Mouse (Mus musculus) embryonic facial prominence, embryonic 13.5 days (tissue): ENCODE data around the gene Aox4. TPM values are rescaled to one million over a fixed set of nuclear protein-coding genes. Genes with fewer than 3 reads are reported as not detected.

ENCODE experiments used
- ATAC-seq: fragments of 200-750 bp; cut with Nextera tagmentation; 2 replicates; pipeline ENCODE4 v1.8.0; 2017; ENCODE audit warnings: low read depth; ENCODE audit not compliant: insufficient number of reproducible peaks, insufficient read depth, low FRiP score, low TSS enrichment
- H3K27ac ChIP-seq: fragments of 300-500 bp; sonication (generic); 2 replicates; pipeline ENCODE4 v1.5.1; 2015; ENCODE audit warnings: moderate library complexity, mild to moderate bottlenecking, inconsistent platforms
- H3K27me3 ChIP-seq: fragments of 300-500 bp; sonication (generic); 2 replicates; pipeline ENCODE4 v1.6.1; 2015; ENCODE audit warnings: mild to moderate bottlenecking, inconsistent platforms
- H3K36me3 ChIP-seq: fragments of 300-500 bp; sonication (generic); 2 replicates; pipeline ENCODE4 v1.6.1; 2015; ENCODE audit warnings: mild to moderate bottlenecking, inconsistent platforms
- H3K4me1 ChIP-seq: fragments of 300-500 bp; sonication (generic); 2 replicates; pipeline ENCODE4 v1.6.1; 2015; ENCODE audit warnings: inconsistent platforms
- H3K4me2 ChIP-seq: fragments of 300-500 bp; sonication (generic); 2 replicates; pipeline ENCODE4 v1.6.1; 2015; ENCODE audit warnings: moderate library complexity, mild to moderate bottlenecking, inconsistent platforms
- H3K4me3 ChIP-seq: fragments of 300-500 bp; sonication (generic); 2 replicates; pipeline ENCODE4 v1.5.1; 2015; ENCODE audit warnings: mild to moderate bottlenecking, inconsistent platforms
- H3K9ac ChIP-seq: fragments of 300-500 bp; sonication (generic); 2 replicates; pipeline ENCODE4 v1.6.1; 2015; ENCODE audit warnings: mild to moderate bottlenecking, inconsistent platforms
- H3K9me3 ChIP-seq: fragments of 300-500 bp; sonication (generic); 2 replicates; pipeline ENCODE4 v1.6.1; 2016; ENCODE audit warnings: inconsistent platforms
- WGBS: fragments of 180-500 bp; shearing (Covaris S2); methylation state at CpG from one replicate; pipeline ENCODE4 v1.1.7; 2015; ENCODE audit warnings: mixed read lengths; 5-methylcytosine and 5-hydroxymethylcytosine counted together
- polyA plus RNA-seq: library from polyadenylated mRNA; unstranded; fragments of >200 nt; fragmentation: Nextera tagmentation; extraction: Ambion mirVana; gene quantifications from 2 replicates; pipeline ENCODE4 v1.2.1, GENCODE M21; 2015

Aox4 gene
- polyA plus RNA-seq: 1.9 TPM in 2 replicates

DNA sequence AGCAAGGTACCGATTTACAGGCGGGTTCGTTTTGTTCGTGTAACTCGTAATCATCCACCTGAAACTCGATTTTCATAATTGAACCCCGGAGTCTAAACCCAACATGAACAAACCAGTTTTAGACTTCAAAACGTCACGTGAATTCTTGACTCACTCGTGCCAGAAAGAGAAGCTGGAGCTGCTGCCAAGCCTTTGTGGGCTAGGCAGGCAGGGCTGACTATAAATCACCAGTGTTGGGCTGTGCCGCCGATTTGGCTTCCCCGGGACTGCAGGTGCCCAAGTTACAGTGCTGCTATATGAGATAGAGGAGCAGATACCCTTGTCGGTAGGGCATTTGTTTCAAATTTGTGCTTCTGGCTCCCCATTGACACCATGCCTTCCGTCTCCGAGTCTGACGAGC, at the start of gene Aox4:
Gene Aox4 (plus strand): TSS at position 195 of the 400 bp plus-strand sequence.
- H3K27ac ChIP-seq: no peak within 1 kb of the TSS
- no peak for ATAC-seq
- WGBS: 61% methylated on average over 17 of the region's 17 CpGs

DNA sequence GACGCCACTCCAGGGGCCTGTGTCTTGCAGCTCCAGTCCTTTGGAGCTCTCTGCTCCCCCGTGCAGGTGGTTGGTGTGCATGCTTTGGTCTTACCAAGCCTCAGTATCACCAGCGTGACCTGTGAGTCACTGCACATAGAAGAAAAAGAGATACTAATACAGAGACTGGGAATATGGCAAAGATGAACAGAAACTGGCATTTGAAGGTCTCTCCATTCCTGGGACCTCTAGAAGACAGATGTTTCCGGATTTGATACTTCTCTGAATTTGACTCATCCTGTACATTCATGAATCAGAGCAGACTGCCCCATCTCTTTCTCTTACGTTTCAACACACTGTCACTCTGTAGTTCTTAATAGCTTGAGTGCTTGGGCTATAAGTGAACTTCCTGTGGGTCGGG, 40.3 kb upstream of the Aox4 start:
- 81% methylated on average over 6 of the region's 6 CpGs for WGBS
- no peak overlapping the region for H3K9ac ChIP-seq
- H3K4me1 ChIP-seq: no peaks in the 10 kb centered on the region
- H3K27me3 ChIP-seq: no peaks in the 10 kb centered on the region; the same call in 1 of the 2 replicates
- H3K27ac ChIP-seq: no peak overlapping the region
- no peak overlapping the region for H3K4me2 ChIP-seq
- H3K4me3 ChIP-seq: no peak overlapping the region
- no peak for ATAC-seq
- H3K9me3 ChIP-seq: no peaks in the 10 kb centered on the region
- H3K36me3 ChIP-seq: no peaks in the 10 kb centered on the region

More for the DNA sequence above, at the start of gene Aox4:
- Histone ChIP-seq H3K4me3 (no peak within 1 kb of the TSS), H3K4me1 (peaks cover 23% of the 10 kb centered on the region), H3K9ac (no peak within 1 kb of the TSS), H3K27me3 (no peaks in the 10 kb centered on the region), H3K36me3 (no peaks in the 10 kb centered on the region), H3K9me3 (no peaks in the 10 kb centered on the region), H3K4me2 (no peak within 1 kb of the TSS)

DNA sequence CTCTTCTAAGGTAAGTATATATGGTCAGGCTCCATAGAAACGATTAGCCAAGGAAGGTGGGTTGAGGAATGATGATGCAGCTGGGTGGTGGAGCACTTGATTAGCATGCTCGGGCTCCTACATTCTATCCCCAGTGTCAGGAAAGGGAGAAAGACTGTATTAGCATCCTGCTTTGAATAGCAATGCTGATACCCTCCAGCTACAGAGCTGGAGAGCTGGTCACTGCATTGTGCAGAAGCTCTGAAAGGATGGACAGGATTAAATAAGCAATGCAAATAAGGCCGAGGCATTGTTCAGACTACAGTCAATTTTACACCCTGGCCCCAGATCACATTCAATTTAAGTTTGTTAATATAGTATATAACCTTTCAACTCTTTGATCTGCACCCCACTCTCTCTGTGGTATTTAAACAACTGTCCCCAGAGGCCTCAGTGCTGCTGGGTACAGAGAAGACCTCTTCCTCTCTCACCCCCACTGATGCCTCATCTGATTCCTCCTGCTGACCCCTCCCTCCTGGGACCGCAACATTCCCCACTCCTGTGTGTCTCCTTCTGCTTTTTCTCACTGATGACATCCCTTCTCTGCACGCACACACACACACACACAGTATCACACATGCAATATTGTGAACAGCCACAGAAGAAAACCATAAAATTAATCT, 21.6 kb upstream of the Aox4 start:
- Histone ChIP-seq H3K27me3 (no peaks in the 10 kb centered on the region), H3K9me3 (no peaks in the 10 kb centered on the region), H3K36me3 (no peaks in the 10 kb centered on the region), H3K4me2 (no peak overlapping the region), H3K4me1 (no peaks in the 10 kb centered on the region), H3K9ac (no peak overlapping the region), H3K4me3 (no peak overlapping the region), H3K27ac (no peak overlapping the region)
- ATAC-seq: no peak
- WGBS: 63% methylated on average over 5 of the region's 5 CpGs

DNA sequence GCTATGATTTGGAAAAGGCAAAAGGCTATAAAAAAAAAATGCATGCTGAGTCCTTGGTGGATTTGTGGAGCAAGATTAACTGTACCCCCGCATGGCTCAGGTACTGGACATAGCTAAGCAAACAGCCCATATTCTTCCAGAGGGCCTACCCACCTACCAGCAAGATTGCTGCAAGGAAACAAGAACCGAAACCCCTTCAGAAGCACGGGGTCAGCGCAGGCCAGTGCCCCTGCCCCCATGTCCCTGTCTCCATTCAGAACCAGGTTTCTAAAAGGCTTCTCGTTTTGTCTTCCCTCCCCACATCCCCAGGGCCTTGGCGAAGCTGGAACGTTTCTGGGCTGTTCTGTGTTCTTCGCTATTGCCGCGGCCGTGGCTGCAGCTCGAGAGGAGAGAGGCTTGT, 15.9 kb upstream of the Aox4 start:
- no peak overlapping the region for H3K27ac ChIP-seq
- H3K4me2 ChIP-seq: no peak overlapping the region
- ATAC-seq: no peak
- H3K9me3 ChIP-seq: no peaks in the 10 kb centered on the region
- no peak overlapping the region for H3K4me3 ChIP-seq
- no peaks in the 10 kb centered on the region for H3K4me1 ChIP-seq
- no peak overlapping the region for H3K9ac ChIP-seq
- no peaks in the 10 kb centered on the region for H3K27me3 ChIP-seq
- no peaks in the 10 kb centered on the region for H3K36me3 ChIP-seq
- 80% methylated on average over 12 of the region's 12 CpGs for WGBS

DNA sequence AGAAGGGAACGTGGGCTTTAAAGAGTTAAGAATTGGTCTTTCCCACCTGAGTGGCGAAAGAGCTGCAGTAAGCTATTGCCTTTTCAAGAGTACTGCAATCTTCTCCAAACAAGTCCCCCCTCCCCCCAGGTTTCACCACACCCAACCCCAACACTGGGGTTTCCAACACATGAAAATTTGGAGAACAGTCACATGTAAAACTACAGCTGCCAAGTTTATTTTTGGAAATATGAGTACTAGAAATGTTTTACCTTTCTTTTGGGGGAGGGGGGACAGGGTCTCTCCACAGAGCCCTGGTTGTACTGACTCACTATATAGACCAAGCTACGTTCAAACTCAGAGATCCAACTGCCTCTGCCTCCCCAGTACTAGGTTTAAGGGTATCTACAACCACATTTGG, 15.2 kb upstream of the Aox4 start:
- H3K27ac ChIP-seq: no peak overlapping the region
- no peak overlapping the region for H3K4me3 ChIP-seq
- H3K4me2 ChIP-seq: peak overlapping the region; percentile 4
- WGBS: 60% methylated on average over 3 of the region's 3 CpGs
- no peak for ATAC-seq
- H3K9ac ChIP-seq: no peak overlapping the region
- H3K27me3 ChIP-seq: no peaks in the 10 kb centered on the region
- no peaks in the 10 kb centered on the region for H3K4me1 ChIP-seq
- H3K36me3 ChIP-seq: no peaks in the 10 kb centered on the region
- H3K9me3 ChIP-seq: no peaks in the 10 kb centered on the region

DNA sequence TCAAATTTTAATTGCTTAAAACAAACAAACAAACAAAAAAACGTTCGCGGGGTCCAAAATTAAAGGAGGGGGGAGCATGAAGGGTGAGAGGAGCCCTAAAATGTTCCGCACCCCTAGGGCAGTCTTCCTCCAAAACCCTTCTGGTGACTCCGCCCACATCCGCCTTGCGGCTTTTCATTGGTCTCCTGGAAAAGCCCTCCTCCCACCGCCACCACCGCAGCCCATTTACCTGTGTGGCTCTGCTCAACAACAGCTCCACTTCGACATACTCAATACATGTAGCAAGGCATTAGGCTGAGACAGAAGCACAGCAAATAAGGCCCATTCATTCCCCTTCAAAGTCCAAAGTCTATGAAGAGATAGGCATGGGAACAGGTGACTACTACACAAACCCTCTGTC, 14.7 kb upstream of the Aox4 start:
- H3K27ac ChIP-seq: no peak overlapping the region
- peak overlapping the region; percentile 4 for H3K4me2 ChIP-seq
- no peaks in the 10 kb centered on the region for H3K27me3 ChIP-seq
- 26% methylated on average over 10 of the region's 10 CpGs for WGBS
- H3K4me3 ChIP-seq: no peak overlapping the region
- no peak for ATAC-seq
- H3K9ac ChIP-seq: no peak overlapping the region
- no peaks in the 10 kb centered on the region for H3K4me1 ChIP-seq
- no peaks in the 10 kb centered on the region for H3K36me3 ChIP-seq
- no peaks in the 10 kb centered on the region for H3K9me3 ChIP-seq

DNA sequence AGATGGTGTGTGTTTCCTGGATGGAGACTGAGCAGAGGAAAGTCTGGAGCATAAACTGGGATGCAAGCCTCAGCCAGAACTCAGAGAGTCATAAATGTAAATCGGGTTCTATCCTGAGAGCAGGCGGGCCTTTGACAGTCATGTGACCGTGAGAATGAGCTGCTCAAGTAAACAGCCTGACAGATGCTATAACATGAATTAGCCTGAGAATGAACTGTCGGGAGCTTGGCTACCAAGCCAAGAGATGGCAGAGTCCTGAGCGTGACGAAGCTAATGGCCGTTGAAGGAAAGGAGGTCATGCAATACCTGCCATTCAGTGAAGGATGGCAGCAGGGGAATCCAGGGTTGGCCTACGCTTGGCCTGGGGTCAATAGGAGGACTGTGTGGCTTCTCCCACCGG, 13.2 kb upstream of the Aox4 start:
- Histone ChIP-seq H3K4me1 (no peaks in the 10 kb centered on the region), H3K4me2 (no peak overlapping the region), H3K27ac (no peak overlapping the region), H3K4me3 (no peak overlapping the region), H3K27me3 (no peaks in the 10 kb centered on the region), H3K9me3 (no peaks in the 10 kb centered on the region), H3K36me3 (no peaks in the 10 kb centered on the region), H3K9ac (no peak overlapping the region)
- WGBS: 75% methylated on average over 9 of the region's 9 CpGs
- ATAC-seq: no peak

DNA sequence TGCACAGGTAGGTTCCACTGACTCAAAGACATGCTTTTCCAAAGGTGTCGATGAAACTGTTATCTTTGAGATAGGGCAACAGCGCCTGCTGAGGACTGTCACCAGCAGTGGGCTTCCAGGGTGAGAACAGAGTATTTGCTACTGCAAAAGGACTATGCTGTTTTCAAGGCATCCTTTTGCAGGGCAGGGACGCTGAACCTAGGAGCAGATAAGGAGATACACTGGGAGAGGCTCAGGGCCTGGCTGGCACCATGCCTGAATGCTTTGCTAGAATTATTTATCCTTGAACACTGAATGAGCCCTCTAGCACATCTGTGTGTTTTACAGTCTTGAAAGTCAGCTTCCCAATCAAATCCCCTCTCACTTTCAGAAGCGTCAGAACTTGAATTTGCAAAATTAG, 11.8 kb upstream of the Aox4 start:
- H3K9me3 ChIP-seq: no peaks in the 10 kb centered on the region
- no peak overlapping the region for H3K4me2 ChIP-seq
- H3K27me3 ChIP-seq: no peaks in the 10 kb centered on the region
- no peak overlapping the region for H3K9ac ChIP-seq
- 80% methylated on average over 4 of the region's 4 CpGs for WGBS
- H3K36me3 ChIP-seq: no peaks in the 10 kb centered on the region
- no peak for ATAC-seq
- no peak overlapping the region for H3K4me3 ChIP-seq
- H3K4me1 ChIP-seq: no peaks in the 10 kb centered on the region
- H3K27ac ChIP-seq: no peak overlapping the region

DNA sequence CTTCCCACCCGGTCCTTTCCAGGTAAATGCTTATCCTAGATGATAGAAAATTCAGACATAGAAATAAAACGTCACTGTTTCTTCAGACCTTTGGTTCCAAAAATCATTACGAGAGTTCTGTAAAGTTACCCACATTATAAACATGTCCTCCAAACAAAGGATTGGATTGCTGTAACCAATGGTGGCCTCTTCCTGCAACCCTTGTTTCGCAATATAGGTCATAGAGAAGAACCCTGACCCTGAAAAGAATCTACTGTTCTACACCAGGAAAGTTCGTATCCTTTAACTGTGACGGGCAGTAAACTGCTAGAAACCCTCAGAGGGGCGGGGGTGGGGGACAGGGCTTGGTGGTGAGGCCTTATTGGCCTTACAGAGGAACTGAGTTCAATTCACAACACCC, 2.6 kb downstream of the Aox4 start:
- WGBS: 89% methylated on average over 7 of the region's 7 CpGs
- Histone ChIP-seq H3K4me2 (no peak overlapping the region), H3K36me3 (no peaks in the 10 kb centered on the region), H3K9me3 (no peaks in the 10 kb centered on the region), H3K27ac (no peak overlapping the region), H3K4me3 (no peak overlapping the region), H3K9ac (no peak overlapping the region), H3K27me3 (no peaks in the 10 kb centered on the region), H3K4me1 (peaks cover 23% of the 10 kb centered on the region)
- ATAC-seq: no peak

DNA sequence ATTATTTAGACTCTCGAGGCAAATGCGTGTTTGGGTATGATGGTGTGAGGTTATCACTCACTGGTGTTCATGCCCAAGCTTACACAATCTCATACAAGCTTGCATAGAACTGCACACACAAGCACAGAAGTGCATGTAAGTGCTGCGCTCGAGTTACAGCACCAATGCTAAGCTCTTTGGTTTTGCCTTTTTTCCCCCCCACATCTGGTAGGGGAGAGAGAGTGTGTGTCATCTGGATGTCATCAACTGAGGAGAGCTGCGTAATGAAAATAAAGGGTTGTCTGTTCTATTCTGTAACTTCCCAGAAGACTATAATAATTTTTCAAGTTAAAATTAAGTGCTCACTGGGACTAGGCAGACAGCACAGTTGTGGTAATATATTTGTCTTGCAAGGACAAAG, 3.6 kb downstream of the Aox4 start:
- H3K9me3 ChIP-seq: no peaks in the 10 kb centered on the region
- H3K4me3 ChIP-seq: no peak overlapping the region
- no peaks in the 10 kb centered on the region for H3K36me3 ChIP-seq
- peak; percentile 17; the same call in 1 of the 2 replicates for ATAC-seq
- no peak overlapping the region for H3K9ac ChIP-seq
- no peak overlapping the region for H3K4me2 ChIP-seq
- peaks cover 23% of the 10 kb centered on the region for H3K4me1 ChIP-seq
- 41% methylated on average over 5 of the region's 5 CpGs for WGBS
- peak overlapping the region; percentile 44; the same call in 1 of the 2 replicates for H3K27ac ChIP-seq
- no peaks in the 10 kb centered on the region for H3K27me3 ChIP-seq

DNA sequence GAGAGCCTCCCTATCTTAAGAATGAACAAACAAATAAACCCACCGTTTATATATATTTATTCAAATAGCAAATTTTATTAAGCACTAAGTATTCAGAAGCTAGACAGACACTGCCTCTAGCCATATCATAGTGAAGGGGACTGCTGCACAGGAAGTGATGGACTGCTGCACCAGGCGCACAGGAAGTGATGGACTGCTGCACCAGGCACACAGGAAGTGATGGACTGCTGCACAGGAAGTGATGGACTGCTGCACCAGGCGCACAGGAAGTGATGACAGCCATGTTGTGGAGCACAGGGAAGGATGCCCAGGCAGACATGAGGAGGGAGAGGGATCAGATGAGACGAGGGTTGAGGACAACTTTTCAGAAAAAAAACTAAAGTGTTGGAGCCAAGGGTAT, 5.2 kb downstream of the Aox4 start:
- H3K9me3 ChIP-seq: no peaks in the 10 kb centered on the region
- H3K4me2 ChIP-seq: no peak overlapping the region
- H3K27me3 ChIP-seq: no peaks in the 10 kb centered on the region
- H3K9ac ChIP-seq: no peak overlapping the region
- no peak overlapping the region for H3K27ac ChIP-seq
- peaks cover 22% of the 10 kb centered on the region for H3K4me1 ChIP-seq
- H3K36me3 ChIP-seq: no peaks in the 10 kb centered on the region
- no peak overlapping the region for H3K4me3 ChIP-seq
- no peak for ATAC-seq
- 89% methylated on average over 4 of the region's 4 CpGs for WGBS

DNA sequence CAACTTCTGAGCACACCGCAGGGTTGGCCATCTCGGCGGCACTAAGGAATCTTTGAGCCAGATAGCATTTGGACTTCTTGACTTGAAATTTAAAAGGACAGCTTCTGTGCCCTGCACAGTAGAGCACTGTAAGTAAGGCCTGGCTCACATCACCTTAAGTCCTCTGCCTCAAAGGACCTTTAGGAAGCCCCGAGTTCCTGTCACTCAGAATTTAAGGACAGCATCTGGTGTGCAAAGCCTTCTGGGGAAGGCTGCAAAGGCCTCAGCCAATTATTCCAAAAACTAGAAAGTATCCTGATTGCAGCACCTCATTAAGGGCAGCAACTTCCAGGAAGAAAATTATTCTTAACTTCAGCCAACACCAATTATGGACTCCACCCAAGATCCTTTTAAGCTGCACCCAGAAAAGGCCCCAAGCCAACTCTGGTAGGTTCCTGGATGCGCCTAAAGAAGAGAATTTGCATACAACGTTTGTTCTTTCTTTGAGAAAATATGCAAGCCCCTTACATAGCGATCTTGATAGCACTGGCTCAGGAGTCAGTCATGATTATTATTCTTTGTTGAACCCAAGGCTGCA, 5.8 kb downstream of the Aox4 start:
- no peaks in the 10 kb centered on the region for H3K36me3 ChIP-seq
- no peak overlapping the region for H3K4me2 ChIP-seq
- ATAC-seq: no peak
- H3K27me3 ChIP-seq: no peaks in the 10 kb centered on the region
- no peak overlapping the region for H3K4me3 ChIP-seq
- no peaks in the 10 kb centered on the region for H3K9me3 ChIP-seq
- 82% methylated on average over 7 of the region's 7 CpGs for WGBS
- peaks cover 21% of the 10 kb centered on the region for H3K4me1 ChIP-seq
- no peak overlapping the region for H3K27ac ChIP-seq
- H3K9ac ChIP-seq: no peak overlapping the region
